Mouse (Mus musculus) kidney, adult 2 months (tissue): Measurements from ENCODE around the gene Esyt3.

Source experiments
- CTCF ChIP-seq: fragments of 200-500 bp; conservative IDR thresholded peaks from 2 replicates; pipeline ENCODE4 v1.5.1; 2011; ENCODE audit warnings: low read depth, mild to moderate bottlenecking, control low read depth, low read length, moderate library complexity, mixed read lengths; ENCODE audit not compliant: insufficient read depth, insufficient read length
- POLR2A ChIP-seq: fragments of 200-500 bp; IDR thresholded peaks from one replicate; pipeline ENCODE4 v1.6.1; 2011; ENCODE audit warnings: low read depth, low read length, control low read depth

GRCm38 (mm10) chr9:99363076-99363475 lies 4.7 kb upstream of the Esyt3 start:
- TF ChIP-seq CTCF (no peak), POLR2A (no peak)
